Mouse (Mus musculus): Measurements from ENCODE around the gene Cbx5.

Cbx5 gene

DNA sequence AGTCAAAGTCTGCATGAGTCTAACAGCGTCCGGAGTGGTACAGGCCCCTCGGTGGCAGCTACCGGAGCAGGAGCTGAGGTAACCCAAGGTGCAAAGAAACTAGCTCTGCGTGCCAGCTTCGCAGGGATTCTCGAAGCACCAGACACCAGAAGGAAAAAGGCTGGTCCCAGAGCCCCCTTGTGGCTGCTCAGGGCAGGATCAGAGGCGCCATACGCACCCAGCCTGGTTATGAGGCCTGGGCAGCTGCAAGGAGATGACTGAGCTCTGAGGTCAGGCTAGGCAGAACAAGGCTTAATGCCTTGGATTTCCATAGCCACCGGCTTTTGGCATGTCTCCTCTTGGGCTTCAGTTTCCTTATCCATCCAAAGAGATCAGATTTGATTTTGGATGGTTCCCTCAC is 67.1 kb downstream of the Cbx5 start:
- DNase-seq = peak; percentile 79

DNA sequence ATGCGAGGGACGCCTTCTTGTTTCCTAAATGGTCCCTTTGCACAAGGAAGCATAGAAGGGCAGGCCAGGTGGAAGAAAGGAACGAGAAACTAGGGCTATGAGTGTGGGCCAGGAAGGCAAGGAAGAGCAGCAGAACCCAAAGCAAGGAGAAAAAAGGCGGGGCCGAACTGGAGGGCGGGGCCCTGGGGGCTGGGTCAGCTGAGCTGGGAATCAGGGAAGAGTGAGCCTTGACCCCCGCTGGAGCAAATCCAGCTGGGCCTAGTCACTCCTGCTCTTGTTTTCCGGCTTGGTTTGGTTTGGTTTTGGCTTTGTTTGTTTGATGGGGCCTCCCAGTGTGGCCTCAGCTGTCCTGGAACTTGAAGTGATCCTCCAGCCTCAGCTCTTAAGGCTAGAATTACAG is 68.3 kb downstream of the Cbx5 start:
- peak; percentile 60 for DNase-seq

DNA sequence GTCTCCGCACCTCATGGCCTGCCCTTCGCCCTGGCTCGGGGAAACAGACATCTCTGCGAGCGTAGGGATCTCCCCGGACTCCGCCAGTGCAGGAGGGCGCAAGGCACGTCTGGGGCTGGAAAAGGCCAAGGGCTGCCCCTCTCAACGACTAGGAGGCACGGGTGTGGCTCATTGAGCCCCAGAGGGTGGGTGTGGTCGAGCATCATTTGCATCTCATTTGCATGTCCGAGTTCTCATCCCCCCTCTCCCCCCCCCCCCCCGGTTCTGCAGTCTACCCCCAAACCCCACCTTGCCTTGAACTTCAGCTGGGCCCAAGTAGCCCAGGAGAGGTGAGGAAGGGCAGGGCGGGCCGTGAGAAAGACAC is 69.3 kb downstream of the Cbx5 start:
- no peak for DNase-seq

GRCm38 (mm10) chr15:103169612-103170315 is 69.9 kb downstream of the Cbx5 start:
- DNase-seq = no peak

DNA sequence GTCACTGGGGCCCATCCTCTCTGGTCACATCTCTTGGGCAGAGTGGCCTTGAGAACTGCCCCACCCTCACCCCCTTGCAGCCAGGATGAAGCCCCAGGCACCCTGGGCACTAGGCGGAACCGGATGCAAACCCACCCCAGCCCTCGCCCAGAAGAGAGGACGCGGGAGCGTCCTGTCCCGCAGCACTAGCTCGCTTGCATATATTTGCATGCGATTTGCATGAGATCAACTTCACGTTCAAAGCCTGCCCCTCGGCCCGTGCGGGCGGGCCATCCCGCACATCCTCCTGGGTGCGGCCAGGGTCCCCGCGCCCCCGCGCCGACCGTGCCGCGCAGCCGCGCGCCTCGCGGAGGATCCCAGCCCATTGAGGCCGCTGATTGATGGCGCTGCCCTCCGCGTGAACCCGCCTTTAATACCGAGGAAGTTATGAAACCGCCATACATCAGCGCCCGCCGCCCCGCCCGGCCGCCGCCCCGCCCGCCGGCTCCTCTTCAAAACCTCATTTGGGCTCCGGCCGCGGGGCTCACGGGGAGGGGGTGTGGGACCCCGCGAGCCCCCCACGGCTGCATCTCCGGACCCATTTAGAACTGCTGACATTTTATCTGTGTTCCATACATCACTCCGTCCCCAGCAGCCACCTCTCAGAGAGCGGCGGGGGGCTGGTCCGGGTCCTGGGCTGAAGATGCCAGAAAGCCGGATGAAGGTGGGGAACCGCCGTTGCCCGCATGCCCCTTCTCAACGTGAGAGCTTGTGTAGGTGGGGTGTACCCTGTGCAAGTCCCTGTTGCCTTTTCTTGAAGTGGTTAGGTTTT is 70.6 kb downstream of the Cbx5 start:
- peak; percentile 42 for DNase-seq

DNA sequence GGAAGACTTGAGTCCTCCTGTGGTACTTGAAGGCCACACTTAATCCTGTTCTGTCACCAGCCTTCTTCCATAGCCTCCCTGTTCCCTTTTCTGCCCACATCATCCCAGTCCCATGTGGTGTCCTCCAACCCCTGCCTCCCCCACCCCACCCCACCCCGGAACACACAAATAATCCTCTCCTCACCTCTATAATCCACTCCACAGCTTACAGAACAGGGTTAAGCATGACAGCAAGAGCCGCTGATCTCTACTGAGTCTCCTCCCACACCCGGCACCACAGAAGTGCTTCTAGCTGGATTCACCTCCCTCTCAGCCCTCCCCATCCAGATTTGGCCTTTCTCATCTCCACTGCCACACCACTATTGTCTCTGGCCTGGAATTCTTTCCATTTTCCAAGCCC is 71.8 kb downstream of the Cbx5 start:
- no peak for DNase-seq

GRCm38 (mm10) chr15:103167042-103167615 is 72.5 kb downstream of the Cbx5 start, which contains the start of gene Smug1:
Gene Smug1 (minus strand): TSS chr15:103167092.
- no peak for DNase-seq

DNA sequence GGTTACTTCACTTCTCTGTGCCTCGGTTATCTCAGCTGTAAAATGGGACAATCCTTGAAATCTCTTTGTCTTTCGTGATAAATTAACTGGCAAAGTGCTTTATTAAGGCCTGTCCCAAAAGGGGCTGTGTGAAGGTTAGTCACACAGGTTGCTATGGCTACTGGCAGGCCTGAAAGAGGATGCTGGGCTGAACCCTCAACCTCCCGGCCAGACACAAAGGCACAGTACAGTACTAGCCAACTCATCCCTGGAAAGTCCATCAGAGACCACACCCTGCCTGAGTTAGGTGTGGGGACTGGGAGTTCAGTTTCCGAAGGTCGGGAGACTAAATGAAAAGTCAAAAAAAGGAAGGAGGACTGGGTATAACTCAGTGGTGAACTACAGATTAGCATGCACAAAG is 73.7 kb downstream of the Cbx5 start:
- no peak for DNase-seq

DNA sequence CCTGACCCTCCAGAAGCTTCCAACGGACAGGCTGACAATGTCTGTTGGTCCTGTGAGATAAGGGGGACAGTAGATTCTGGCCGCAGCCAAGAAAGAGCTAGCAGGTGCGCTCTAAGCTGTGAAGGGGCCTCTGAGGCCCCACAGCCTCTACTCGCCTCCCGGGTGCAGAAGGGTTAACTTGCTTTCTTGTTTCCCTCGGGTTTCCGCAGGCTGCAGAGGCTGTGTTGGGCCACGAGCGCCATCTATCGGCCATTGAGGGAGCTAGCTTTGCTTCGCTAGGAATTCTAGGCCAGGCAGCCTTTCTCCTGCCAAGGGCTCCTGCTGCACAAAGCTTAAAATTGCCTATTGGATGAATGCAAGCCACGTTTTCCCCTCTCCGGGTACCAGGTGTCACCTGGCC is 74.2 kb downstream of the Cbx5 start:
- peak; percentile 93 for DNase-seq

DNA sequence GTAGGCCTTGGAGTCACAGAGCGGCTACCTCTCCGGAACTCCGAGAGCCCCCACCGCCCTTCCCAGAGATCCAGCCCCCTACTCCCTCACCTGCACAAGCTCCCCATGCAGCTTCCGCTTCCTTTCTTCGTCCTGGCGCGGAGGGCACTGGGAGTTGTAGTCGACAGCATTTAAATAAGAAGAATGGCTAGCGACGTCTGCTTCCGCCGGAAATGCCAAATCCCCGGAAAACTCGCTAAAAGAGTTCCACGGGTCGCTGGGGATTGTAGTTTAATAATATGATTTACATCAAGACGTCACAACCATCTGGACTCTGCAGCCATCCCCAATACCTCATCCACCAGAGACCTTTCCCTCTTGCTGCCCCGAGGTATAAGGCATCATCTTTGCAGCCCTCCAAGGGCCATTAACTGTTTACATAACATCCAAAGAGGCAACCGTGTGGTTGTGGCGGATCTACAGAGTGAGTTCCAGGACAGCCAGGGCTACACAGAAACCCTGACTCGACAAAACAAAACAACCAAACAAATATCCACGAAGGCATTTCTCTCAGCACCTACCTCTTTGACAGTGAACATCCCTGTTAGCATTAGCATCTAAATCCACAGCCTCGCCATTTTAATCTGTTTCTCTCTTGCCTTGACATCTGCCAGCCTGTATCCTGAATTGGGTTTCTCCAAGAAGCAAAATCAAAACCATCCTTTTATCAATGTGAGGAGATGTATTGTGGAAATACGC is 76.3 kb downstream of the Cbx5 start:
- DNase-seq = peak; percentile 94

DNA sequence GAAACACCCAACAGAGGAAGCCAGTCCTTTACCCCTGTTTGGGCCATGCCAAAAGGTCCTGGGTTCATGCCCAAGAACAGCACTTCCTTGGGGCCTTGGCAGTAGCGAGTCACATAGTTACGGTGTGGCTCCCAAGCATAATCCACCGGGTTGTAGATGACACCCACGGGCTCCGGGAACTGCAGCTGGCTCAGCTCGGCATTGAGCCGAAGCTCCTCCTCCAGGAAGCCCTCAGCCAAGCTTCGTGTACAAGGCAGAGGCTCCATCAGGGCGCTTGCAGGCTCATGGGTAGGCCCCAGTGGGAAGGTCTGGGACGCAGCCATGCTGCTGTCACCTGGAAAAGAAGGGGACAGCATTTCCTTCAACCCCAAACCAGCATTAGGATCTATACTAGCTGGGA is 82.0 kb downstream of the Cbx5 start:
- no peak for DNase-seq

DNA sequence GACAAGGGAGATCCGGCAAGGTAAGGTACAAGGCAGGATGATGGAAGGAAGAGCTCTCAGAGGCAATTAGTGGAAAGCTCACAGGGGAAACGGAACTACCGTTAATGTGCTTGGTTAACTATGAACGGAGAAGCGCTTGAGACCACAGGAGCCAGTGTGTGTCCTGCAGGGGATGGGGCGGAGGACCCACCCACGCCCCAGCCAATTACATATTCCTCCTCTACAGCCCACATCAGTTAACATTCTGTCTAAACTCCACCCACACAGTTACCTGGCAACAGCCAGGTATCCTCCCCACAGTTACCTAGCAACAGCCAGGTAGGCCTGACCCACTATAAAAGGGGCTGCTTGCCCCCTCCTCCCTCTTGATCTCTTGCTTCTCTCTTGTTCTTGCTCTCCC is 82.7 kb downstream of the Cbx5 start:
- no peak for DNase-seq

GRCm38 (mm10) chr15:103155366-103156321 is 84.0 kb downstream of the Cbx5 start:
- DNase-seq = no peak

DNA sequence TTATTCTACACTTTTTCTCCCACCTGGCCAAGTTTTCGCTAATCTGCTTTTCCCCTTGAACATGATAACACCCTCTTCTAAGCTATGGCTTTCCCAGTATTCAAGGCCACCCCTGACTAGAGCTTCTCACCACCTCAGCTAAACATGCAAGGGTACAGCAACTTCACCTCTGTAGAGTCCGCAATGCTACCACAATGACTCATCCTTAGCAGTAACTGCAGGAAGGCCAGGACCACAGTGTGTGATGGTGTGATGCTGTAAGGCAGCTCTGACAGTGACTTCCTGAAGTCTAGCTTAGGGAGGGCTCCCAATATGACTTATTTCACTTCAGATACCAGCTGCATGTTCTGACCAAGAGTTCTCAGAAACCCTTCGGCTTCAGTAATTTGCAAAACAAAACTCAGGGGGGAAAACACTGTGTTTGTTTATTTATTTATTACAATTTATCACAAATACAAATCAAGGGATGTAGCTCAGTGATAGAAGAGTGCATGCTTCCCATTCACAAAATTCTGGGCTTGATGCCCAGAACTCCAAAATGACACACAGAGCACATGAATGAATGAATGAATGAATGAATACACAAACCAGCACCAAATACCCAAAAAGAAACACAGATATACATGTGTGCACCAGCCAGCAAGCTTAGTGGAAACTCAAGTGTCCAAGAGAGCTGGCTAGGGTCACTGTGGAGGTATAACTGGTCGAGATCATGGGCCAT is 86.6 kb downstream of the Cbx5 start:
- no peak for DNase-seq

DNA sequence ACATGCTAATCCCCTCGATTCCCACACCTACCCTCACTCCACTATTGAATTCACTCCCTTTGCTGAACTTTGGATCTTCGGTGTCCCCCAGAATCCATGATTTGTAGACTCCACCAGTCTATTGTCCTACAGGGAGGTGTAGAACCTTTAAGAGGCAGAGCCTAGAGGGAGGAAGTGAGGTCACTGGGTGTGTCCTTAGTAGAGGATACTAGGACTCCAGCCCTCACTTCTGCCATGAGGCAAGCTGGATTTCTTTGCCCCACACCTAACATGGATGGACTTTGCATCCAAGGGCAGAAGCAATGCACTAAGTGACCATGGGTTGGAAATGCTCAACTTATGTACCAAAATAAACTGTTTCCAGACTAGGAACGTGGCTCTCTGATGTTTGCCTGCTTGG is 87.2 kb downstream of the Cbx5 start:
- no peak for DNase-seq

DNA sequence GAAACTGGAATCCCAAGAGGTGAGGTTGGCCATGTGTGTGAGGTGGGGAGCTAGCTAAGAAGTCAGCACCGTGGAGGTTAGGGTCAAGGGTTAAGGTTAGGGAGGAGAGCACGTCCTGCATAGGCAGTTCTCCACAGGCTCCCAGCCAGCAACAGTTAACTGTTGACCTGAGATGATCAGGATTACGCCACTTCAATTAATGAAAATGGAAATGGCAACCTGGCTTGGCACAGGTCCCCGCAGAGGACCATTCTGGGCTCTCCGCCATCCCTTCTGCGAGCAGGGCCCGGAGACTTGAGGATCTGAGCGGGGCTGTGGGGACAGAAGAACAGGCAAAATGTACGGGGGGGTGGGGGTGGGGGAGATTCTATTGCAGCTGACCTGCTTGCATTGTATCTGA is 91.8 kb downstream of the Cbx5 start:
- no peak for DNase-seq

DNA sequence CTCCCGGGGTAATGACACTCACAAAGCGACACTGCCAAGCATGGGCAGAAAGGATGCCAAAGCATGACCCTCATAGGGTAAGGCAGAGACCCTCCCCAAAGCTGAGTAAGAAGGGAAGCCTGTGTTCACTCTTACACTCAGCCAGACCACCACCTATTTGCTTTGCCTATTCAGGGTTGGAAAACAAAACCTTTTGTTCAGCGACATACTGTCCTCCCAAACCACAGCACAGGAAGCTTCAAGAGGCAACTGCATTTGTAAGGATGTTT is 92.3 kb downstream of the Cbx5 start:
- no peak for DNase-seq

GRCm38 (mm10) chr15:103146627-103147421 is 92.8 kb downstream of the Cbx5 start:
- DNase-seq = no peak

DNA sequence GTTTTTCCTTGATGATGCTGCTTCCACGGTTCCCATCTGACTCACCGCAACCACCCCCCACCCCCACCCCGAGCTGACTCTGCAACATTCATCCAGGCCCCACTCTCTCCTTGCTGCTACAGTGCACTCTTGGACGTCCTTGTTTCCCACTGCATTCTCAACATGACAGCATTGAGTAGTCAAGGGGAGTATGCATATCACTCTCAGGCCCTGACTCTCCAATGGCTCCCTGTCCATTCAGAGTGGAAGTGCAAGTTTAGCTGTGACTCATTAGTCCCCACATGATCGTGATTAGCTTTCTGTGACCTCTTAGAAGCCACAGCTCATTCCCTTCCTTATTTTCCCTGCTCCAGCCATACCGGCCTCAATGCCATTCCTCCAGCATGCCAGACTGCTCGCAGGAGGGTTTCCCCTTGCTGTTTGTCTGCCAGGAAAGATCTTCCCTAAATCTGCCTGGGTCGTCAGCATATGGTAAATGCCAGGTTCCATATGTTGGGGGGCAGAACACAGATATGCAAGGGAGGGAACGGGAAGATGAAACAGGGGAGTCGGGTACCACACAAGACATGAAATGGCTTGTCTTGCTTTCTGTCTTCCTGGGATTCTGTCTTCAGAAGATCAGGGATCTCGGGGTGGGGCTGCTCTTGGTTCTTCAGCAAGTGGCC is 93.8 kb downstream of the Cbx5 start:
- DNase-seq = no peak

GRCm38 (mm10) chr15:103144176-103144575 is 95.4 kb downstream of the Cbx5 start:
- no peak for DNase-seq
